Mouse (Mus musculus) midbrain, embryonic 12.5 days (tissue): ENCODE data around the gene Ctdnep1. TPM values are rescaled to one million over a fixed set of nuclear protein-coding genes. Genes with fewer than 3 reads are reported as not detected.

Experiments used
- ATAC-seq: fragments of 200-750 bp; cut with Nextera tagmentation; 2 replicates; pipeline ENCODE4 v1.8.0; 2017; ENCODE audit warnings: low read depth, moderate TSS enrichment, moderate library complexity; ENCODE audit not compliant: low FRiP score
- H3K27ac ChIP-seq: fragments of 300-500 bp; sonication (generic); replicated peaks from 2 replicates; pipeline ENCODE4 v1.5.1; 2016; ENCODE audit warnings: mild to moderate bottlenecking
- H3K27me3 ChIP-seq: fragments of 300-500 bp; sonication (generic); 2 replicates; pipeline ENCODE4 v1.6.1; 2016; ENCODE audit warnings: mild to moderate bottlenecking
- H3K36me3 ChIP-seq: fragments of 300-500 bp; sonication (generic); 2 replicates; pipeline ENCODE4 v1.6.1; 2016
- H3K4me1 ChIP-seq: fragments of 300-500 bp; sonication (generic); 2 replicates; pipeline ENCODE4 v1.6.1; 2016
- H3K4me2 ChIP-seq: fragments of 300-500 bp; sonication (generic); replicated peaks from 2 replicates; pipeline ENCODE4 v1.6.1; 2016; ENCODE audit warnings: mild to moderate bottlenecking, moderate library complexity
- H3K4me3 ChIP-seq: fragments of 300-500 bp; sonication (generic); 2 replicates; pipeline ENCODE4 v1.5.1; 2016; ENCODE audit warnings: mild to moderate bottlenecking
- H3K9ac ChIP-seq: fragments of 300-500 bp; sonication (generic); replicated peaks from 2 replicates; pipeline ENCODE4 v1.6.1; 2016; ENCODE audit warnings: mild to moderate bottlenecking, moderate library complexity
- H3K9me3 ChIP-seq: fragments of 300-500 bp; sonication (generic); 2 replicates; pipeline ENCODE4 v1.6.1; 2016; ENCODE audit warnings: mild to moderate bottlenecking
- WGBS: fragments of 180-500 bp; shearing (Covaris S2); methylation state at CpG from one replicate; pipeline ENCODE4 v1.1.7; 2016; 5-methylcytosine and 5-hydroxymethylcytosine counted together
- polyA plus RNA-seq: library from polyadenylated mRNA; unstranded; fragments of >200 nt; fragmentation: Nextera tagmentation; extraction: Ambion mirVana; gene quantifications from 2 replicates; pipeline ENCODE4 v1.2.1, GENCODE M21; 2016

The Ctdnep1 gene
- polyA plus RNA-seq, result 21.4 and 27.5 TPM in 2 replicates

DNA sequence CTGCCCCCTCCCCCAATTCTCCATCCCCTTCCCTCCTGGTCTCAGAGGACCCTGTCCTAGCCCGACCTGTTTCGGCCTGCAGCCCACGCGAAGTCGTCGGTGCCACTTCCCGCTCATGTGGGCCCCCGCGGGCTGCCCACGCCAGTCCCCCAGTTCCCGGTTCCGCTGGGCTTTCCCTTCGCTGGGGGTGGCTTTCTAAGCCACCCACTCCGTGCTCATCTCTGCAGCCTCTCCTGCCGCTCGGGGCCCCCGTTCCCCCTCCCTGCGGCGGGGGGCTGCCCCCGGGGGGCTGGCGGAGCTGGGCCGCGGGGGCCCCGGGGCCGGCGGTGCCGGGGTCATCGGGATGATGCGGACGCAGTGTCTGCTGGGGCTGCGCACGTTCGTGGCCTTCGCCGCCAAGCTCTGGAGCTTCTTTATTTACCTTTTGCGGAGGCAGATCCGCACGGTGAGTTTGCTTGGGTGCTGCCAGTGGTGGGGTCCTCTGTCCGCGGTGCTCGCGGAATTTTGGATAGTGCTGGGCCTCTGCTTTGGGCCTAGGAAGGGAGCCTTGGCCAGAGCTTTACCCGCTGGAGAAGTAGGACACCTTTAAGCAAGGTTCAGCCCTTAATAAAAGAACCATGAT, at the start of gene Ctdnep1:
Gene Ctdnep1, plus strand, starts transcription at position 16 of the 622 bp plus-strand sequence.
- Histone ChIP-seq H3K4me1 (peaks cover 29% of the 10 kb centered on the region), H3K27ac (peak within 1 kb of the TSS; percentile 99), H3K9ac (peak within 1 kb of the TSS; percentile 99), H3K27me3 (no peaks in the 10 kb centered on the region), H3K36me3 (peaks cover 48% of the 10 kb centered on the region), H3K4me3 (peak within 1 kb of the TSS; percentile 100), H3K4me2 (peak within 1 kb of the TSS; percentile 85), H3K9me3 (no peaks in the 10 kb centered on the region)
- ATAC-seq, result peak; percentile 57
- under 1% methylated on average over 39 of the region's 43 CpGs for WGBS

DNA sequence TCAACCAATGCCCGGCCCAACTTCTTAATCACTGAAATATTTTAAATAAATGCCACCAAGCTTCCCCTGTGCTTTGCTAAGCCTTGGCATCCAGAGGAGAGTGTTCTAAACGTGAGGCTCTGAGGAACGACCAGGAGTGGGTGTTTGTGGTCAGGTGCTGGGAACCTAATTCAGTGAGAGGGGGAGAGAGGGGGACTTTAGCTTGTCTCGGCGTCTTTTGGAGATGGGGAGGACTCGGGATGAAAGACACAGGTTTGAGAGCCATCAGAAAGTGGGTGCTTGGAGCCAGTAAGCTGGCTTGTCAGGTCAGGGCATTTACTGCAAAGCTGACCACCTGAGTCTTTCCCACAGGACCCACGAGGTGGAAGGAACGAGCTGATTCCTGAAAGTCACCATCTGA, 49.2 kb upstream of the Ctdnep1 start:
- H3K9me3 ChIP-seq, result no peaks in the 10 kb centered on the region
- no peak overlapping the region for H3K27ac ChIP-seq
- WGBS, result 74% methylated on average over 8 of the region's 8 CpGs
- H3K9ac ChIP-seq, result no peak overlapping the region
- no peak overlapping the region for H3K4me3 ChIP-seq
- H3K27me3 ChIP-seq, result peaks cover 32% of the 10 kb centered on the region
- no peak overlapping the region for H3K4me2 ChIP-seq
- peaks cover 21% of the 10 kb centered on the region for H3K4me1 ChIP-seq
- ATAC-seq, result no peak
- H3K36me3 ChIP-seq, result no peaks in the 10 kb centered on the region

DNA sequence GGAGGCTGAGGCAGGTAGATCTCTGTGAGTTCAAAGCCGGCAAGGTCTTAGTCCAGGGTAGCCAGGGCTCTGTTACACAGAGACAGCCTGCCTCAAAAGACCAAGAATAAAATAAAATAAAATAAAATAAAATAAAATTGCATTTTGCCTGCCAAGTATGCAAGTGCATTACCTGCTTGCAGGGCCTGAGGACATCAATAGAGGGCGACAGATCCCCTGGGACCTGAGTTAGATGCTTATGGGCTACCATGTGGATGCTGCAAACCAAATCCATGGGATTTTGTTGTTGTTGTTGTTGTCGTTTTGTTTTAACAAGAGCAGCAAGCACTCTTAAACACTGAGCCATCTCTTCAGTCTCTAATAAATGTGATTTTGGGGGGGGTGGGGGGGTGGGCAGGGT, 48.7 kb upstream of the Ctdnep1 start:
- peaks cover 21% of the 10 kb centered on the region for H3K4me1 ChIP-seq
- no peak for ATAC-seq
- 31% methylated on average over 3 of the region's 3 CpGs for WGBS
- H3K9ac ChIP-seq, result no peak overlapping the region
- peaks cover 37% of the 10 kb centered on the region for H3K27me3 ChIP-seq
- H3K4me2 ChIP-seq, result no peak overlapping the region
- H3K9me3 ChIP-seq, result no peaks in the 10 kb centered on the region
- no peak overlapping the region for H3K27ac ChIP-seq
- H3K4me3 ChIP-seq, result no peak overlapping the region
- H3K36me3 ChIP-seq, result no peaks in the 10 kb centered on the region

DNA sequence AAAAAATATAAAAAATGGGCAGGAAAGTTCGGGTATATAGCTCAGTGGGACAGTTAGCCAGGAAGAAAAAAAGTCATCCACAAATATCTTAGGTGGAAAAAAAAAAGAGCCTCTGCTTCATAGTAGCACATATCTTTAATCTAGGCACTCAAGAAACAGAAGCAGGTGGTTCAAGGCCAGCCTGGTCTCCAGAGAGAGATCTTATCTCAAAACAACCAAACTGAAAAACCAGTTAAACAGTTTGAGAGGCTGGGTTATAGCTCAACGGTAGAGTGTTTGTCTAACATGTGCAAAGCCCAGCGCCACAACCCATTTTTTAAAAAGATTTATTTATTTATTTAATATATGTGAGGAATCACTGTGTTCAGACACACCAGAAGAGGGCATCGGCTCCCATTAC, 47.9 kb upstream of the Ctdnep1 start:
- WGBS, result 76% methylated on average over 4 of the region's 4 CpGs
- no peaks in the 10 kb centered on the region for H3K36me3 ChIP-seq
- no peak overlapping the region for H3K4me3 ChIP-seq
- peaks cover 21% of the 10 kb centered on the region for H3K4me1 ChIP-seq
- no peak for ATAC-seq
- no peaks in the 10 kb centered on the region for H3K9me3 ChIP-seq
- no peak overlapping the region for H3K9ac ChIP-seq
- H3K27me3 ChIP-seq, result peaks cover 45% of the 10 kb centered on the region
- no peak overlapping the region for H3K4me2 ChIP-seq
- H3K27ac ChIP-seq, result no peak overlapping the region

DNA sequence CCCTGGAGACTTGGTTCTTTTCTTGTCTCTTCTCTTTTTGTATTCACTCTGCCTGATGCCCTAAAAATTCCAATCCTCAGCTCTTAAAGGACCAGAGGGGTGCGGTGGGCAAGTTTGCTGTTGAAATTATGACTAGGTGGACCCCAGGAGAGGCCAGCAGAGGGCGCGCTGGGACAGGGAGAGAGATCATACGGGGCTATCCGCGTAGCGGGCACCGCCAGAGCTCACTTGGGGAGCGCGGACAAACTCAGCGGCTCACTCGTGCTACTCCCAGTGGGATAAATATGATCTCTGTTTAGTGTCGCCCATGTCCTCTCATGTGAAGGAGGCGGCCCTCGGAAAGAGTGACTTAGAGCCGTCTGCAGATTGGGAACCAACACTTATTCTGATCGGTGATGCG, 46.8 kb upstream of the Ctdnep1 start:
- Histone ChIP-seq H3K4me3 (peak overlapping the region; percentile 17; the same call in 1 of the 2 replicates), H3K27ac (no peak overlapping the region), H3K36me3 (no peaks in the 10 kb centered on the region), H3K9me3 (no peaks in the 10 kb centered on the region), H3K4me1 (peaks cover 21% of the 10 kb centered on the region), H3K9ac (no peak overlapping the region), H3K4me2 (peak overlapping the region; percentile 37), H3K27me3 (peaks cover 56% of the 10 kb centered on the region)
- ATAC-seq, result peak; percentile 38; the same call in 1 of the 2 replicates
- 2% methylated on average over 18 of the region's 18 CpGs for WGBS

DNA sequence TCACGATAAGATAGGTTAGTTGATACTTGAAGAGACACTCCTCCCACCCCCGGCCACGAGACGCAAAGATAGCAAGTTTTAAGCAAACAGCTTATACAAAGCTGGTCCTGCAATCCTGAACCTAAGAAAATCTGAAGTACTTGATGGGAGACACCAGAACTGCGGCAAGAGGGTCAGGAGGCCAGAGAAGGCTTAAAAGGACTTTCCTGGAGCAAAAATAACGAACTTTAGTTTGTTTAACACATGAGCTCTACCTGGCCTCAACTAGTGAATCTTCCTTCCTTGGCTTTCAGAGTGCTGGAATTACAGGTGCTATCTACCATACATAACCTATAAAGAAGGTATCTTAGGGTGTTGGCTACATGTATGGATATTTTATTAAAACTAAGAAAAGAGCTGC, 46.3 kb upstream of the Ctdnep1 start:
- Histone ChIP-seq H3K4me1 (peaks cover 21% of the 10 kb centered on the region), H3K27me3 (peaks cover 61% of the 10 kb centered on the region), H3K9ac (no peak overlapping the region), H3K36me3 (no peaks in the 10 kb centered on the region), H3K4me2 (peak overlapping the region; percentile 100), H3K9me3 (no peaks in the 10 kb centered on the region), H3K4me3 (no peak overlapping the region), H3K27ac (no peak overlapping the region)
- no peak for ATAC-seq
- WGBS, result 24% methylated on average over 6 of the region's 6 CpGs

DNA sequence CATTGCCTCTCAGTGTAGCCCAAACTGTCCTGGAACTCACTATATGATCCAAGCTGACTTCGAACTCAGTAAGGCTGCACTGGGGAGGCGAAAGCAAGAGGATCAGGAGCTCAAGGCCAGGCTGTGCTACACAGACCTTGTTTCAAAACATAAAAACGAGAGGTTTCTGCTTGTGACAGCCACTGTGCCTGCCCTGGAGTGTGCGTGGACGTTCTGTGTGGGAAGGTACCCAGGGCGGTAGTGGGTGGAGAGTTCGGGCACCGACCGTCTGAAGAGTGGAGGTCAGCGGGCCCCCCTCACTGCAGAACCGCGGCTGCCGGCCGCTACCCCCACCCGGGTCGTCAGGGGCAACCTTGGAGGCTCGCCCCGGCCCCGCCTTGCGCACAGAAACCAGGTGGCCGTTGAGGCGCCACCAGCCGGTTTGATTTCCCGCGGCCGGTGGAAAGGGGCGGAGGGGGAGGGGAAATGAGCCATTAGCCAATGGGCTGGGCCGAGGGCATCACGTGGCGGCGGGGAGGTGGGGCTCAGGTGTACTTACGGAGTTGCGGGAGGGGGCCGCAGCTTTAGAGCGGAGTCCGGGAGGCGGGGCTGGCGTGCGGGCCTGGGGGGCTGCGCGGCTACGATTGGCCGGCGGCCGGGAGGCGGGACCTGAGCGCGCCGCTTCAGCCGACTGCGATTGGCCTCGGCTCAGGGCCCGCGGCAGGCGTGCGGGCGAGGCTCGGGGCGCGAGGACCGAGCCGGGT, 45.6 kb upstream of the Ctdnep1 start, which contains the start of gene Ybx2:
Gene Ybx2, plus strand, starts transcription at position 660 of the 743 bp plus-strand sequence.
- peak within 1 kb of the TSS; percentile 100 for H3K4me2 ChIP-seq
- H3K9me3 ChIP-seq, result no peaks in the 10 kb centered on the region
- H3K27ac ChIP-seq, result no peak within 1 kb of the TSS; the same call in 1 of the 2 replicates
- peak; percentile 92 for ATAC-seq
- peaks cover 65% of the 10 kb centered on the region for H3K27me3 ChIP-seq
- H3K36me3 ChIP-seq, result no peaks in the 10 kb centered on the region
- H3K4me1 ChIP-seq, result peaks cover 21% of the 10 kb centered on the region
- peak within 1 kb of the TSS; percentile 58 for H3K4me3 ChIP-seq
- peak within 1 kb of the TSS; percentile 70 for H3K9ac ChIP-seq
- WGBS, result 1% methylated on average over 60 of the region's 62 CpGs

DNA sequence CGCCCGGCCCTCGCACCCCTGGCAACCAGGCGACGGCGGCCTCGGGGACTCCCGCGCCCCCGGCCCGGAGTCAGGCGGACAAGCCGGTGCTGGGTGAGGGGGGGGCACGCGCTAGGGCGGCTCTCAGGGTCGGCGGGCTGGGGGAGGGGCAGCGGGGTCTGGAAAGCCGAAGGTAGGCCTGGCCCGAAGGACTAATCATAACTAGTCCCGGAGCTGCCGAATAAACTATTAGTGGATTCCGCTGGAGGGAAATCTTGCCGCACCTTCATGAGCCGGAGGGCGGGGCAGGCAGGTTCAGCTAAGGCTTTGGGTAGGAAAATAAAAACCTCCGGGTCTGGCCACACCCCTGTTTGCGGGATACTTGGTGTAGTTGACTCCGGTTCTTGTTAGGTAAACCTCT, 44.8 kb upstream of the Ctdnep1 start:
- Histone ChIP-seq H3K4me3 (peak overlapping the region; percentile 58), H3K27me3 (peaks cover 71% of the 10 kb centered on the region), H3K4me1 (peaks cover 21% of the 10 kb centered on the region), H3K9ac (peak overlapping the region; percentile 70), H3K9me3 (no peaks in the 10 kb centered on the region), H3K36me3 (no peaks in the 10 kb centered on the region), H3K27ac (no peak overlapping the region), H3K4me2 (peak overlapping the region; percentile 100)
- WGBS, result 2% methylated on average over 30 of the region's 30 CpGs
- ATAC-seq, result no peak; the same call in 1 of the 2 replicates

DNA sequence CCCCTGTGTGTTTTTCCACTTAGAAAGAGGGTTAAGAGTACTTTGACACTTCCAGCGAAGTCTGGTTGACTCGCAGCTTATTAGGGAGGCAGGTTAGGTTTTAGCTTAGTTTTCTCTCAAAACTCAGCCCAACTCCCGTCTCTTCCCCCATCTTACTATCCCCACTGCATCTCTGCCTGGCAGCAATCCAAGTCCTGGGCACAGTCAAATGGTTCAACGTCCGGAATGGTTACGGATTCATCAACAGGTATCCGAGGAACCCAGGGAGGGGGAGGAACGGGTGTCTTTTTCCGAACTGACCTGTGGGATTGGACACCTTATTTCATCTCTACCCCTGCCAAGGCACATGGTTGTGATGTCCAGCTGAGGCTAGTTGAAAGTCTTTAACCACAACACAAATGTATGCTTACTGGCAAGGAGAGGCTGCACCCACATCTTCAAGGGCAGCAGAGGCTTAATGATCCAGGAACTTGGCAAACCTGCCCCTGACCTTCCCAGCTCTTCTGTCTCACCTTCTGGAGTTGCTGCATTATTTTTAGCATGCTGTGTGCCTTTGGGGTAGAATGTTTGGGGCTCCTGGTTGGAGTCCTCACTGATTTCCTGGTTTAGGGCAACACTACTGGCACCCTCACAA, 44.1 kb upstream of the Ctdnep1 start:
- H3K4me2 ChIP-seq, result peak overlapping the region; percentile 100
- peaks cover 71% of the 10 kb centered on the region for H3K27me3 ChIP-seq
- H3K4me3 ChIP-seq, result peak overlapping the region; percentile 58
- ATAC-seq, result no peak
- H3K9ac ChIP-seq, result peak overlapping the region; percentile 70; the same call in 1 of the 2 replicates
- no peak overlapping the region for H3K27ac ChIP-seq
- WGBS, result 45% methylated on average over 9 of the region's 9 CpGs
- peaks cover 21% of the 10 kb centered on the region for H3K4me1 ChIP-seq
- H3K9me3 ChIP-seq, result no peaks in the 10 kb centered on the region
- H3K36me3 ChIP-seq, result no peaks in the 10 kb centered on the region

DNA sequence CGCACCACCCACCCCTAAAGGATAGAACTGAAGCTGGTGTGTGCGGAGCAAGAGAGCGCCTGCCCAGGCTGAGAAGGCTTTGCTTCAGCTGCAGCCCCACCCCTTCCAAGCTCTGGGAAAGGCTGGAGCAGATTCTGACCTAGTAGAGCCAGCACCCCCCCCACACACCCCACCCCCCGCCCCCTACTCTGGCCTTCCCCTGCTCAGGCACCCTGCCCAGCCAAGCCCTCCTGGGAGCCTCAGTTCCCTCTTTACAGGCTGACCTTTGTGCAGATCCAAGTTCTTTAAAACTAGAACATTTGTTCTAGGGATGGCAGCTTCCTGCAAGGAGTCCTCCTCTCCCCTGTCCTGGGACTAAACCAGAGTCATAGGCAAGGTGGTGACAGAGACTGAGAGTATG, 43.6 kb upstream of the Ctdnep1 start:
- peaks cover 21% of the 10 kb centered on the region for H3K4me1 ChIP-seq
- no peaks in the 10 kb centered on the region for H3K9me3 ChIP-seq
- no peak for ATAC-seq
- H3K36me3 ChIP-seq, result no peaks in the 10 kb centered on the region
- H3K9ac ChIP-seq, result no peak overlapping the region
- peaks cover 71% of the 10 kb centered on the region for H3K27me3 ChIP-seq
- WGBS, result 36% methylated on average over 4 of the region's 4 CpGs
- H3K27ac ChIP-seq, result no peak overlapping the region
- H3K4me2 ChIP-seq, result no peak overlapping the region
- H3K4me3 ChIP-seq, result no peak overlapping the region

DNA sequence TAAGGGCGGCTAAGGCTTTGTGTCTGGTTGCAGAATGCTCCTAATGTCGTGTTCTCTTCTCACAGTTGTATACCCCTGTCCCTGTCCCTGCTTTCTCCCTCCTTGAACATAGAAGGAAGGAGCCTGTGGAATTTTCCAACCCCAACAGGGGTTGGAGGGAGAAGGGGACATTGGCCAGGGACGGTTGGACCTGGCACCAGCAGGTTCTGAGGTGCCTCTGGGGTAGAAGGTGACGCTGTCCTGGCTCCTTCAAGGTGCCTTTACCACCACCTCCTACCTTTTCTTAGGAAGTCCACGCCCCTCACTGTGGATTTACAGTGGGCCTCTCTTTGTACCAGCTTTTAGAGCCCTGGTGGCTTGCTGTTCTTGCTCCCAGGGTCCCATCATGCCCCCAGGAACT, 43.1 kb upstream of the Ctdnep1 start:
- Histone ChIP-seq H3K4me2 (no peak overlapping the region), H3K4me3 (no peak overlapping the region), H3K36me3 (no peaks in the 10 kb centered on the region), H3K4me1 (peaks cover 21% of the 10 kb centered on the region), H3K9ac (0 out of 2 replicates have a peak overlapping the region, but pooled peaks have one; percentile 11), H3K9me3 (no peaks in the 10 kb centered on the region), H3K27me3 (peaks cover 69% of the 10 kb centered on the region), H3K27ac (no peak overlapping the region)
- 67% methylated on average over 5 of the region's 5 CpGs for WGBS
- no peak for ATAC-seq
